Mouse (Mus musculus) hindbrain, embryonic 11.5 days (tissue): ENCODE data around the gene Ndrg2. TPM values are rescaled to one million over a fixed set of nuclear protein-coding genes. Genes with fewer than 3 reads are reported as not detected.
"Not testable (repeated sequence)": the region's sequence is repeated elsewhere in the genome, so short reads cannot be mapped to it uniquely, and the experiment has no call there.

Experiments used
- ATAC-seq: fragments of 200-750 bp; cut with Nextera tagmentation; 2 replicates; pipeline ENCODE4 v1.8.0; 2017; ENCODE audit warnings: mild to moderate bottlenecking, moderate TSS enrichment, moderate library complexity; ENCODE audit not compliant: low FRiP score
- DNase-seq: peaks from one replicate; pipeline ENCODE4 v3.0.0-alpha.2; 2015; ENCODE audit warnings: low spot score
- H3K27ac ChIP-seq: fragments of 300-500 bp; sonication (generic); 2 replicates; pipeline ENCODE4 v1.5.1; 2014; ENCODE audit warnings: mild to moderate bottlenecking, low read depth, low read length
- H3K27me3 ChIP-seq: fragments of 300-500 bp; sonication (generic); 2 replicates; pipeline ENCODE4 v1.6.1; 2014; ENCODE audit warnings: mild to moderate bottlenecking, low read length, moderate library complexity, mixed read lengths; ENCODE audit not compliant: control insufficient read depth, insufficient read depth
- H3K36me3 ChIP-seq: fragments of 300-500 bp; sonication (generic); 2 replicates; pipeline ENCODE4 v1.6.1; 2014; ENCODE audit warnings: mild to moderate bottlenecking, low read length, moderate library complexity, mixed read lengths; ENCODE audit not compliant: control insufficient read depth, insufficient read depth
- H3K4me1 ChIP-seq: fragments of 300-500 bp; sonication (generic); replicated peaks from 2 replicates; pipeline ENCODE4 v1.6.1; 2014; ENCODE audit warnings: low read length, mixed read lengths; ENCODE audit not compliant: control insufficient read depth, insufficient read depth
- H3K4me2 ChIP-seq: fragments of 300-500 bp; sonication (generic); replicated peaks from 2 replicates; pipeline ENCODE4 v1.6.1; 2014; ENCODE audit warnings: mild to moderate bottlenecking, low read depth, low read length
- H3K4me3 ChIP-seq: fragments of 300-500 bp; sonication (generic); 2 replicates; pipeline ENCODE4 v1.5.1; 2014; ENCODE audit warnings: low read depth, low read length
- H3K9ac ChIP-seq: fragments of 300-500 bp; sonication (generic); 2 replicates; pipeline ENCODE4 v1.6.1; 2014; ENCODE audit warnings: low read depth, low read length
- H3K9me3 ChIP-seq: fragments of 300-500 bp; sonication (generic); 2 replicates; pipeline ENCODE4 v1.6.1; 2016; ENCODE audit warnings: low read length; ENCODE audit not compliant: control insufficient read depth
- WGBS: fragments of 180-500 bp; shearing (Covaris S2); extraction: QIAGEN DNeasy Blood & Tissue Kit; methylation state at CpG from one replicate; pipeline ENCODE4 v1.1.7; 2014; 5-methylcytosine and 5-hydroxymethylcytosine counted together
- polyA plus RNA-seq: library from polyadenylated mRNA; unstranded; fragments of >200 nt; fragmentation: Nextera tagmentation; extraction: Ambion mirVana; gene quantifications from 2 replicates; pipeline ENCODE4 v1.2.1, GENCODE M21; 2014

The Ndrg2 gene
- polyA plus RNA-seq, 1 experiment from 2014 or later = 11.8 TPM

DNA sequence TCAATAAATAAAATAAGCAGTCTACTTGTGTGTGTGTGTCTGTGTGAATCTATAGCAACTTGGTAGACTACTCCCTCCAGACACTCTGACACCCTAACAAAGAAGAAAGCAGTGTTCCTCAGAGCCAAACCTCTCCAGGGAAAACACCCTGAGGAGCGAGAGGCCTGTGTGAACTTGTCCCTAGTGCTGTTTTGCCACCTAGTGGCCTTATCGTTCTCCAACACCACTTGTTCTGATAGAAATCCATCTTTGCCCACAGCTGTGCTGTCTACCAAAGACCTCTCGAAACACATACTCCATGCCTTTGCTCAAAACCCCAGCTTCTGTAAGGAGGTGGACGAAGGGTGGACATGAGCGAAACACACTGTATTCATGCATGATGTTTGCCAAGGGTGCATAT is 16.9 kb upstream of the Ndrg2 start:
- Histone ChIP-seq H3K36me3 (no peaks in the 10 kb centered on the region), H3K9me3 (no peaks in the 10 kb centered on the region), H3K27ac (no peak overlapping the region), H3K4me2 (no peak overlapping the region), H3K9ac (no peak overlapping the region), H3K27me3 (no peaks in the 10 kb centered on the region), H3K4me3 (no peak overlapping the region), H3K4me1 (no peaks in the 10 kb centered on the region)
- ATAC-seq (peak; percentile 68; the same call in 1 of the 2 replicates), DNase-seq (peak; percentile 60)
- 36% methylated on average over 5 of the region's 5 CpGs for WGBS

DNA sequence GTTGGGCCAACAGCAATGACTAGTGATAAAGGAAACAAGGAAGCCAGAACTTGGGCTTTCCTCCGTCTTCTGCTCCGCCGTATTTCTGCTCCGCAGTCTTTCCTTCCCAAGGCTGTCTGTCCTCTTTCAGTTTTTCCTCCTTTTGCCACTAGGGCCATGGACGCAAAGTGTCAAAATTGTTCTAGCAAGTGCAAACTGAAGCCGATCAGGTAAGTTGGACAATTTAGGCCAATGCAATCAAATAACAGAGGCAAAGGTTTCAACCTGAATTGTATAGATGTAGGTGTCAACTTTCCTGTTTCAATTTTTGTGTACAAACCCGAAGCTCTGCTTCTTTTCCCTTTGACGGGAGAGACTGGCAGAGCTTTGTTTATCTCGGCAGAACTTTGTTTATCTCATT is 16.0 kb upstream of the Ndrg2 start:
- Histone ChIP-seq H3K4me2 (no peak overlapping the region), H3K4me1 (no peaks in the 10 kb centered on the region), H3K4me3 (no peak overlapping the region), H3K27ac (no peak overlapping the region), H3K27me3 (no peaks in the 10 kb centered on the region), H3K36me3 (no peaks in the 10 kb centered on the region), H3K9me3 (no peaks in the 10 kb centered on the region), H3K9ac (no peak overlapping the region)
- no peak for ATAC-seq
- 76% methylated on average over 9 of the region's 9 CpGs for WGBS
- DNase-seq = no peak

DNA sequence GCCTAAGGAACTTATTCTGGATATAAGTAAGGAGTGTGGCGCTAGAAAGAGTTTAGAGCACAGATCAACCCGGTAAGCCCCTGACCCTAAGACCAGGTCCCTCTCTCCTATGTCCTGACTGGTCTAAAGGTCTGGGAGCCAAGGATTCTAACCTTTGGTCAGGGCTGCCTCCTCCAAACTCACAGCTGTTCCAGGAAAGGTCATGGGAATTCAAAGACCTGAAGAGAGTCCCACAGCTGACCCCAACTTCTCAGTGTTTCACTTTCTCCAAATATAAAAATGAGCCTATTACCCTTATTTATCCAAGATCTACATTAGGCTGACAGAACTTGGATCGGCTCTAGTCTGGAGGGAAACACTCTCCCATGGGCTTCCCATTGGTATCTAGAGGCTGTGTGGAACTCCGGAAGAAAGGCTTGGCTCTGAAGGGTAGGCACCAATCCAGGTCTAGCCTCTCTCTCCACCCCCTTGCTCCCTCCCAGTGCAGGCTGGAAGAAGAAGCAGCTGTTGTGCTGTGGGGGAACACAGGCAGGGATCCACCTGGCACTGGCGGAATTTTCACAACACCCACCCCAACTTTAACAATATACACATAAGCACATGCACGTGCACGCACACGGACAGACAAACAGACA is 15.5 kb upstream of the Ndrg2 start:
- Histone ChIP-seq H3K4me3 (no peak overlapping the region), H3K36me3 (no peaks in the 10 kb centered on the region), H3K4me2 (no peak overlapping the region), H3K27me3 (no peaks in the 10 kb centered on the region), H3K9ac (no peak overlapping the region), H3K9me3 (no peaks in the 10 kb centered on the region), H3K27ac (no peak overlapping the region), H3K4me1 (no peaks in the 10 kb centered on the region)
- ATAC-seq (no peak), DNase-seq (no peak)
- 85% methylated on average over 8 of the region's 8 CpGs for WGBS

DNA sequence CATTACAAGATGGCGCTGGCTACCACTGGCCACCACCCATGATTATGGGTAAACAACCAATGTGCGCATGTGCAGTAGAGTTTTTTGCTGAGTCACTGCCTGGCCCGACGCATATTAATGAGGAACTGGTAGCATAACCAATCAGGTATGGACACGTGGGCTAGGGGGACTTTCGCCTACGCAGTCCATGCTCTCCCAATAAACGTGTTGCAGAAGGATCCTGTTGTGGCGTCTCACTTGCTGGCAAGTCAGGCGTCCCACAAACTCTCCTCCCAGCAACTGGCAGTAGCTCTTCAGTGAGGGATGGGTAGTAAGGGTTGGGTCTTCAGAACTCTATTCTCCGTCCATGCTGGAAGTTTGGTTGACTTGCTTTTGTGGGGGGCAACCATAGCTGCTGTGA is 13.0 kb upstream of the Ndrg2 start:
- DNase-seq, ATAC-seq, H3K4me3 ChIP-seq, H3K36me3 ChIP-seq, H3K4me1 ChIP-seq, H3K27me3 ChIP-seq, H3K9me3 ChIP-seq, H3K9ac ChIP-seq, H3K27ac ChIP-seq, H3K4me2 ChIP-seq: not testable (repeated sequence)
- WGBS = 97% methylated on average over 11 of the region's 11 CpGs

DNA sequence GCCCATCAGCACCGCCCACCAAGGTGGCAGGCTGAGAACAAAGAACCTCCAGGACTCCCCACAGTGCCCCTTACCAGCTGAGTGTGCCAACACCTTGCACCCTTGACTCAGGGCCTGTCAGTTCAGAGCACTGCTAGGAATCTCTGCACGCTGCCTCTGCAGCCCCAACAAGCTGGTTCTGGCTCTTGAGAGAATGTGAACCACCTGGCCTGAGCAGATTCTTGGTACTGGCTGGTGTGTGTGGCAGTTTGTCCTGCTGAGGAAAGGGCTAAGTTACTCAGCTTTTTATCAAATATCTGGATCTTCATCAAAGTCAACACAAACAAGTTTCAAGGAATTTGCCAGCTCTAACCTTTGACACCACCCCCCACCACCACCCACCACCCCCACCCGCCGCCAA is 9.5 kb upstream of the Ndrg2 start:
- Histone ChIP-seq H3K9ac (no peak overlapping the region), H3K27ac (no peak overlapping the region), H3K4me3 (no peak overlapping the region), H3K4me1 (no peaks in the 10 kb centered on the region), H3K36me3 (no peaks in the 10 kb centered on the region), H3K9me3 (no peaks in the 10 kb centered on the region), H3K4me2 (no peak overlapping the region), H3K27me3 (no peaks in the 10 kb centered on the region)
- DNase-seq = no peak
- no peak for ATAC-seq
- WGBS = 61% methylated on average over 4 of the region's 4 CpGs

DNA sequence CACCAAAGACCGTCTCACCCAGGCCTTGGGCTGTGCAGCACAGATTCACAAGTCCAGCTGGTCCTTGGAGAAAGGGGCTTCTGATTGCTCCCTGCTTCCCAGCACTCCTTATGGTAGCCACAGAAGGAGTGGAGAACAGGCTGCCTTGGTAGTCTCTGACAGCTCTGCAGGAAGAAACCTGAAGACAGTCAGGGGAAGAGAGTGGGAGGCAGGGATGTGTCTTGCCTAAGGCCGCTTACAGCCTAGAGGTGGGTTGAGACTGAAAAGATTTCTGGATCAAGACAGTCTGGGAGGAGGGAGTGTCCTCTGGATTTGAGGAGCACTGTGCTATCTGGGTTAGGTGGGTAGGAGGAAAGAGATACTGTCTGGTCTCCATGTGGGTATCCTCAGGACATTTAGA is 9.0 kb upstream of the Ndrg2 start:
- Histone ChIP-seq H3K9me3 (no peaks in the 10 kb centered on the region), H3K27me3 (no peaks in the 10 kb centered on the region), H3K4me2 (no peak overlapping the region), H3K4me1 (no peaks in the 10 kb centered on the region), H3K4me3 (no peak overlapping the region), H3K36me3 (no peaks in the 10 kb centered on the region), H3K27ac (no peak overlapping the region), H3K9ac (no peak overlapping the region)
- ATAC-seq = no peak
- WGBS = 94% methylated on average over 2 of the region's 2 CpGs
- no peak for DNase-seq

DNA sequence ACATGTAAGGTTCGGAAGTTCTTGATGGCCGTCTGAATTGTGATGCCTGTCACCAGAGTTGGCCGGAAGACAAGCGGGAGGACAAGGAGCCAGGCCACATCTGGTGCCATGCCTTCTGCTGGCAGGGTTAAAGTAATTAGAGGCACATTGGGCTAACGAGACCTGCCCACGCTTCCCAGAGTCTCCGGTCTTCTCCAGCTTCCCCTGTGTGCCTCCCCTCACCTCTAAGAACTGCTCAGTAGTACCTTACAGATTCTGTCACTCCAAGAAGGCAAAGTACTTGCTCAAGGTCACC is 8.6 kb upstream of the Ndrg2 start, which contains the start of gene Rnase13:
TSS of gene Rnase13 (minus strand) at position 203 of the 295 bp plus-strand sequence.
- 92% methylated on average over 7 of the region's 7 CpGs for WGBS
- no peaks in the 10 kb centered on the region for H3K4me1 ChIP-seq
- DNase-seq (no peak), ATAC-seq (no peak)
- H3K27ac ChIP-seq = no peak within 1 kb of the TSS
- no peak within 1 kb of the TSS for H3K4me3 ChIP-seq
- H3K27me3 ChIP-seq = no peaks in the 10 kb centered on the region
- no peak within 1 kb of the TSS for H3K9ac ChIP-seq
- H3K4me2 ChIP-seq = no peak within 1 kb of the TSS
- H3K36me3 ChIP-seq = no peaks in the 10 kb centered on the region
- H3K9me3 ChIP-seq = no peaks in the 10 kb centered on the region

DNA sequence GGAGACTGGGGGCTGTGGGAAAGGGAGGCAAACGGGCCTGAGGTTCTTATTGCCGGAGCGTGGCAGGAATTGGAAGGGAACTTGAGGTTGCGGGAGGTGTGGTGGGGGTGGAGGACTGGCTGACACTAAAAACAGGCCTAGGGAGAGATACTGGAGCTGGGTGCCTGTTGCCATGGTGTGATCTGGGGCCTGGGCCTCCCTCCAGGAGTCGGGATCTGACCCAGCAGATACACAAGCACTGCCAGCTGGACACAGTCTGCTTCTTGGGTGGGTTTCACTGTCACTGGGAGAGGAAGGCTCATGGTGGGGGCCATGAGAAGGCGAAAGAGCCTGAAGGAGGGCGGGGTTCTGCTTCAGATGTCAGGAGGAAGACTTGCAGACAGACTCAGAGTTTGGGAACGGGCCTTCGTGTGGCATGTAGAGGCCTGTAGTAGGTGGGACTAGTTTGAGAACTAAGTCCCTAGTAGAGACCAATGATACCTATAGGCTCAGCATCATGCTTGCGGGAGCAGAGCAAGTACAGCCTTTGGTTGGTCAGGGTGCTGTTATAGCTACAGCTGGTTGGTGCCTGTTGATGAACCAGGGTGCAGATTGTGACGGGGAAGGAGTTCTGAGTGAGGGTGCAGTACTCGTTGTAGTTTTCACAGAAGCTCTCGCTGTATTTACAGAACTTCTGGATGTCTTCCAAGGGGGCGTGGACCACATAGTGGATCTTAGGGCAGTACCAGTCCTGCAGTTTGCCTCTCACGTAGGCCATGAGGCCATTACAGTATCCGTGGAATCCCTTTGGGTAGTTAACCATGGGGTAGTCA is 8.0 kb upstream of the Ndrg2 start:
- Histone ChIP-seq H3K4me2 (no peak overlapping the region), H3K27ac (no peak overlapping the region), H3K9me3 (no peaks in the 10 kb centered on the region), H3K9ac (no peak overlapping the region), H3K36me3 (no peaks in the 10 kb centered on the region), H3K4me1 (no peaks in the 10 kb centered on the region), H3K27me3 (no peaks in the 10 kb centered on the region), H3K4me3 (no peak overlapping the region)
- WGBS = 88% methylated on average over 16 of the region's 16 CpGs
- ATAC-seq (no peak), DNase-seq (no peak)

DNA sequence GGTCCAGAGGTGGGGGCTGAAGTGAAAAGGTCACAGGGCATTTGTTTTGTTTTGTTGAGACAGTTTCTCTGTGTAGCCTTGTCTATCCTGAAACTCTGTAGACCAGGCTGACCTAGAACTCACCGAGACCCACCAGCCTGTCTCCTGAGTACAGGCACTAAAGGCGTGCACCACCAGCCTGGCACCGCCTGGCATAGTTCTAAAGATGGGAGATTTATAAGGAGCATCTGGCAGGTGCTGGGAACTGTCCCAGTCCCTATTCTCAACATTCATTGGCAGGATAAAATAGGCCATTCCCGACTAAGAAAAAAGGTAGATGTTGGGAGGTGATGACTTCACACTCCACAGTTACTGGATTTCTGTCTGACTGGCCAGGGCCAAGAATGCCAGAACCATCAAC is 5.0 kb upstream of the Ndrg2 start:
- peaks cover 6% of the 10 kb centered on the region; the same call in 1 of the 2 replicates for H3K4me1 ChIP-seq
- no peak overlapping the region for H3K27ac ChIP-seq
- H3K9ac ChIP-seq = no peak overlapping the region
- peaks cover 6% of the 10 kb centered on the region for H3K27me3 ChIP-seq
- no peak overlapping the region for H3K4me3 ChIP-seq
- no peak for ATAC-seq
- H3K4me2 ChIP-seq = no peak overlapping the region
- 87% methylated on average over 4 of the region's 4 CpGs for WGBS
- no peaks in the 10 kb centered on the region for H3K36me3 ChIP-seq
- no peak for DNase-seq
- no peaks in the 10 kb centered on the region for H3K9me3 ChIP-seq
